Mouse (Mus musculus): ENCODE data around the gene Twist2. TPM values are rescaled to one million over a fixed set of nuclear protein-coding genes. Genes with fewer than 3 reads are reported as not detected.

The Twist2 gene
- polyA plus RNA-seq, 1 experiment from 2014 or later = not detected

- H3K4me2 ChIP-seq (ENCODE audit: low read depth, low read length) = no peak overlapping the region
- H3K4me1 ChIP-seq (ENCODE audit: control insufficient read depth, low read depth, low read length) = no peaks in the 10 kb centered on the region; the same call in 1 of the 2 replicates
- no peaks in the 10 kb centered on the region for H3K27me3 ChIP-seq (ENCODE audit: control insufficient read depth, insufficient read depth, low read depth, low read length)
- no peak overlapping the region for H3K4me3 ChIP-seq (ENCODE audit: low read depth, low read length)
- ATAC-seq (ENCODE audit: low read depth) = no peak
- H3K9me3 ChIP-seq (replicated peaks; ENCODE audit: control insufficient read depth, low read length) = no peaks in the 10 kb centered on the region
- H3K36me3 ChIP-seq (ENCODE audit: control insufficient read depth, insufficient read depth) = no peaks in the 10 kb centered on the region
- no peak overlapping the region for H3K9ac ChIP-seq (ENCODE audit: low read depth, low read length)
- 47% methylated on average over 3 of the region's 4 CpGs for WGBS (ENCODE audit: insufficient replicate concordance)
- H3K27ac ChIP-seq (ENCODE audit: low read length) = no peak overlapping the region
These were observed 24.0 kb downstream of the Twist2 start for GRCm38 (mm10) chr1:91825261-91825660.

GRCm38 (mm10) chr1:91831978-91832377, 30.7 kb downstream of the Twist2 start:
- WGBS (ENCODE audit: insufficient replicate concordance) = 61% methylated on average over 7 of the region's 7 CpGs
- Histone ChIP-seq H3K4me3 (ENCODE audit: low read depth, low read length) (no peak overlapping the region), H3K4me1 (ENCODE audit: control insufficient read depth, low read depth, low read length) (no peaks in the 10 kb centered on the region), H3K9me3 (replicated peaks; ENCODE audit: control insufficient read depth, low read length) (no peaks in the 10 kb centered on the region), H3K4me2 (ENCODE audit: low read depth, low read length) (no peak overlapping the region), H3K27me3 (ENCODE audit: control insufficient read depth, insufficient read depth, low read depth, low read length) (no peaks in the 10 kb centered on the region), H3K36me3 (ENCODE audit: control insufficient read depth, insufficient read depth) (no peaks in the 10 kb centered on the region), H3K9ac (ENCODE audit: low read depth, low read length) (no peak overlapping the region), H3K27ac (ENCODE audit: low read length) (no peak overlapping the region)
- no peak for ATAC-seq (ENCODE audit: low read depth)

GRCm38 (mm10) chr1:91839557-91839956, 38.3 kb downstream of the Twist2 start:
- Histone ChIP-seq H3K4me2 (ENCODE audit: low read depth, low read length) (no peak overlapping the region), H3K9ac (ENCODE audit: low read depth, low read length) (no peak overlapping the region), H3K4me3 (ENCODE audit: low read depth, low read length) (no peak overlapping the region), H3K36me3 (ENCODE audit: control insufficient read depth, insufficient read depth) (no peaks in the 10 kb centered on the region), H3K4me1 (ENCODE audit: control insufficient read depth, low read depth, low read length) (no peaks in the 10 kb centered on the region), H3K27ac (ENCODE audit: low read length) (no peak overlapping the region), H3K9me3 (replicated peaks; ENCODE audit: control insufficient read depth, low read length) (no peaks in the 10 kb centered on the region), H3K27me3 (ENCODE audit: control insufficient read depth, insufficient read depth, low read depth, low read length) (no peaks in the 10 kb centered on the region)
- no peak for ATAC-seq (ENCODE audit: low read depth)
- WGBS (ENCODE audit: insufficient replicate concordance) = 69% methylated on average over 6 of the region's 6 CpGs

- no peak for ATAC-seq (ENCODE audit: low read depth)
- Histone ChIP-seq H3K27me3 (ENCODE audit: control insufficient read depth, insufficient read depth, low read depth, low read length) (no peaks in the 10 kb centered on the region), H3K36me3 (ENCODE audit: control insufficient read depth, insufficient read depth) (no peaks in the 10 kb centered on the region), H3K4me2 (ENCODE audit: low read depth, low read length) (no peak overlapping the region), H3K9ac (ENCODE audit: low read depth, low read length) (no peak overlapping the region), H3K9me3 (replicated peaks; ENCODE audit: control insufficient read depth, low read length) (no peaks in the 10 kb centered on the region), H3K27ac (ENCODE audit: low read length) (no peak overlapping the region), H3K4me3 (ENCODE audit: low read depth, low read length) (no peak overlapping the region), H3K4me1 (ENCODE audit: control insufficient read depth, low read depth, low read length) (no peaks in the 10 kb centered on the region)
- WGBS (ENCODE audit: insufficient replicate concordance) = 49% methylated on average over 6 of the region's 6 CpGs
These were observed 38.7 kb downstream of the Twist2 start for GRCm38 (mm10) chr1:91839979-91840378.

DNA sequence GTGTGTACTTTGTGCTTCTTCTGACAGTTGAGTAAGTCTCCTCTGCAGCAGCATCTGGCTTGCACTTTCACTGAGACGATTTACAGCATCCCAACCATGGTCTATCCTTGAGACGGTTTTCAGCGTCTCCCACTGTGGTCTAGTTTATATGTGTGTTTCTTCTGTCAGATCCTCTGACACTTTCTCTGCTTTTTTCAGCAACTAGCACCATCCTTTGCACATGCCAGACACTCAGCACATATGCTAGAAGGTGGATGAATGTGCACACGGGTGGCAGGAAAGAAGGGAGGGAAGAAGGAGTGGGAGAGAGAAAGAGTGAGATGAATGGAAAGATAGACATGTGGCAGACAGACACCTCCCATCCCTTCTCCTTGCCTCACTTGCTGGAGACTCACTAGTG, 43.0 kb downstream of the Twist2 start:
- Histone ChIP-seq H3K4me1 (ENCODE audit: control insufficient read depth, low read depth, low read length) (no peaks in the 10 kb centered on the region), H3K27me3 (ENCODE audit: control insufficient read depth, insufficient read depth, low read depth, low read length) (no peaks in the 10 kb centered on the region), H3K4me3 (ENCODE audit: low read depth, low read length) (no peak overlapping the region), H3K4me2 (ENCODE audit: low read depth, low read length) (no peak overlapping the region), H3K36me3 (ENCODE audit: control insufficient read depth, insufficient read depth) (no peaks in the 10 kb centered on the region), H3K27ac (ENCODE audit: low read length) (no peak overlapping the region), H3K9me3 (replicated peaks; ENCODE audit: control insufficient read depth, low read length) (no peaks in the 10 kb centered on the region), H3K9ac (ENCODE audit: low read depth, low read length) (no peak overlapping the region)
- 70% methylated on average over 4 of the region's 4 CpGs for WGBS (ENCODE audit: insufficient replicate concordance)
- no peak for ATAC-seq (ENCODE audit: low read depth)

DNA sequence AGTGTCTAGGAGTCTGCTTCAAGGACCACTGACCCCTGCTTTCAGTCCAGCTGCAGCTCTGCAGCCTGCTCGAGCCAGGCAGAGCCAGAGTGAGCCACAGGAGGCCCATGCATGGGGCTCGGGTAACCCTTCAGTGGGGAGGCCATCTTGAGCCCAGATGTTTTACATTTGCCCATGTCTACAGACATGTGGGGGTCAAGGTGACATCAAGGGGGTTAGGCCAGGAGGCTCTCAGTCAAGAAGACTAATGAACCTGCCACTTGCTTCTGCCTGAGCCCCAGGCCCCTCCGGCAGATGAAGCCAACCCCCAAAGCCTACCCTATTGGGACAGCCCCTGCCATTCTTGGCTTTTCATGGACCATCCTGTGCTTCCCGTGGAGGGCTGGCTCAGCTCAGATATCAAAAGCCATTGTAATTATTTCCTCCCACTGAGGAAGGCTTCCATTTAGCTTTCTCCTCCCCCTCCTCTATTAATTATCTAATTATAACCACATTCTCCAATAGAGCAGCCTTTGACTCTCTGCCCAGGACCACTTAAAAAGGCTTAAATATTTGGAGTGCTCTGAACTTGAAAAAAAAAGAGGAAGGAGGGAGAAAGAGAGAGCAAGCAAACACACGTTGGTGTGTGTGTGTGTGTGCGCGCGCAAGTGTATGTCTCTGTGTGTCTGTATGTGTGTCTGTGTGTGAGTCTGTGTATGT, 43.6 kb downstream of the Twist2 start:
- H3K9ac ChIP-seq (ENCODE audit: low read depth, low read length) = no peak overlapping the region
- no peaks in the 10 kb centered on the region for H3K4me1 ChIP-seq (ENCODE audit: control insufficient read depth, low read depth, low read length)
- no peaks in the 10 kb centered on the region for H3K9me3 ChIP-seq (replicated peaks; ENCODE audit: control insufficient read depth, low read length)
- no peaks in the 10 kb centered on the region for H3K27me3 ChIP-seq (ENCODE audit: control insufficient read depth, insufficient read depth, low read depth, low read length)
- ATAC-seq (ENCODE audit: low read depth) = no peak
- H3K4me3 ChIP-seq (ENCODE audit: low read depth, low read length) = no peak overlapping the region
- 48% methylated on average over 8 of the region's 8 CpGs for WGBS (ENCODE audit: insufficient replicate concordance)
- H3K36me3 ChIP-seq (ENCODE audit: control insufficient read depth, insufficient read depth) = no peaks in the 10 kb centered on the region
- H3K27ac ChIP-seq (ENCODE audit: low read length) = no peak overlapping the region
- no peak overlapping the region for H3K4me2 ChIP-seq (ENCODE audit: low read depth, low read length)

DNA sequence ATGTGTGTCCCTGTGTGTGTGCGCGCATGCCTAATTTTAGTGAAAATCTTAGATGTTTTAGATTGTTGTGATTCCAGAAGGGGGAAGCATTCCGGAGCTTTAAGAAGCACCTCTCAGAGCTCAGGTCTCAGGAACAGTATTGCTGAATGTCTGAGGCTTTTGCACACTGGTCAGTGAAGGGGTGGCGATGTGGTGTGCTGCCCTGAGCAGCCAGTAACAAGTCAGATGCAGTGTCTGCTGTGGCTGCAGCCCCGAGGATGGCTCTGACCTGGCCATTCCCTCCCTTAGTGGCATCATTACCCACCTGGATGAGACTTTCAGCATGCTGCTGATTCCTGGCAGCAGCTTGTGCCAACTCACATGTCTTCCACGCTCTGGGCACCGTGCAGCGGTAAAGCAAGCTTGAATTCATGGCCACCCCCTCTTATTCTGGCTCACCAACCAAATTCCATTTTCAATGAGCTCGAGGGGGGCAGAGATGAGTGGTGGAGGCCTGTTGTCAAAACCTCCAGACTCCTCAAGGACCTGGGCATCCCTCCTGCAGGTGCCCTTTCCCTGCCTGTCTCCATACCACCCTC, 44.2 kb downstream of the Twist2 start:
- no peak for ATAC-seq (ENCODE audit: low read depth)
- H3K4me3 ChIP-seq (ENCODE audit: low read depth, low read length) = no peak overlapping the region
- no peaks in the 10 kb centered on the region for H3K36me3 ChIP-seq (ENCODE audit: control insufficient read depth, insufficient read depth)
- H3K27ac ChIP-seq (ENCODE audit: low read length) = no peak overlapping the region
- no peak overlapping the region for H3K9ac ChIP-seq (ENCODE audit: low read depth, low read length)
- H3K4me2 ChIP-seq (ENCODE audit: low read depth, low read length) = no peak overlapping the region
- WGBS (ENCODE audit: insufficient replicate concordance) = 61% methylated on average over 9 of the region's 9 CpGs
- no peaks in the 10 kb centered on the region for H3K9me3 ChIP-seq (replicated peaks; ENCODE audit: control insufficient read depth, low read length)
- no peaks in the 10 kb centered on the region for H3K27me3 ChIP-seq (ENCODE audit: control insufficient read depth, insufficient read depth, low read depth, low read length)
- H3K4me1 ChIP-seq (ENCODE audit: control insufficient read depth, low read depth, low read length) = no peaks in the 10 kb centered on the region

GRCm38 (mm10) chr1:91851300-91851699, 50.0 kb downstream of the Twist2 start:
- H3K27me3 ChIP-seq (ENCODE audit: control insufficient read depth, insufficient read depth, low read depth, low read length) = no peaks in the 10 kb centered on the region
- no peak for ATAC-seq (ENCODE audit: low read depth)
- WGBS (ENCODE audit: insufficient replicate concordance) = 61% methylated on average over 7 of the region's 7 CpGs
- no peak overlapping the region for H3K4me3 ChIP-seq (ENCODE audit: low read depth, low read length)
- no peaks in the 10 kb centered on the region for H3K9me3 ChIP-seq (replicated peaks; ENCODE audit: control insufficient read depth, low read length)
- H3K36me3 ChIP-seq (ENCODE audit: control insufficient read depth, insufficient read depth) = no peaks in the 10 kb centered on the region
- no peaks in the 10 kb centered on the region for H3K4me1 ChIP-seq (ENCODE audit: control insufficient read depth, low read depth, low read length)
- no peak overlapping the region for H3K9ac ChIP-seq (ENCODE audit: low read depth, low read length)
- no peak overlapping the region for H3K27ac ChIP-seq (ENCODE audit: low read length)
- H3K4me2 ChIP-seq (ENCODE audit: low read depth, low read length) = no peak overlapping the region

DNA sequence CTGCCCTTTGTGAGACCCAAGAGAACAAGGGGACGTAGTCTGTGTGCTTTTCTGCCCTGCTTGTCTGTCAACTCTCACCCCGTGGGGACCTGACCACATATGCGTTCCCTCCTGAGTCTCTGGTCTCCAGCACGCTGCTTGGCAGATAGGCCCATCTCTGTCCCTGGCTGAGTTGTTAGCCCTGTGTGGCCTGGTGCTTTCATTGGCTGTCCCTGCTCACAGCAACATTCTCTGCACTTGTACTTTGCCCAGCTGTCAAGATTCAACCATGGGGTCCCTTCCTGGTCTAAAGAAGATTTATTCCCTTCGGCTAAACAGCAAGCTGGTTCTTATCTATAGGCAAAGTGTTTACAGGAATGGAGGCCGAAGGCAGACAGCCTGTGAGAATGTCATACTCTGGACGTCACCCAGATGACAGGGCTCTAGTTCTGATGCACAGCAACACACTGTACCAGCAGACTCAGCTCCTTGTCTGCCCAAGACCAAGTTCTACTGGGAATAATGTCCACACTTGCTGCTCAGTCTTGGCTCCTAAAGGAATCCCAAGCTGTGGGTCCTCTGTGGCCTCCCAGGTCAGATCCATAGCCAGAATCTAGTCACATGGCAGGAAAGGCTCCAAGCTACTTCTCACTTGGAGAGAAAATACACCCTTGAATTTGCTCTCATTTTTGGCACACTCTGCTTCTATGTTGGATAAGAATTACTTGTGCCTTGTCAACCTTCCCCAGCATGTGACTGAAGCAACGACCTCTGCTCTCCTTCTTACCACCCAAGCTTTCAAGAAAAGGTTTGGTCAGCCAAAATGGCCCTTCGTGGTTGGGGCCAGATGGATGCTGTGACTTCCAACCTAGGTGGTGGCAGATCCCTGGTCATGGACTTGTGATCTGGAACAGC, 55.8 kb downstream of the Twist2 start:
- no peaks in the 10 kb centered on the region for H3K27me3 ChIP-seq (ENCODE audit: control insufficient read depth, insufficient read depth, low read depth, low read length)
- WGBS (ENCODE audit: insufficient replicate concordance) = 42% methylated on average over 9 of the region's 9 CpGs
- H3K4me2 ChIP-seq (ENCODE audit: low read depth, low read length) = no peak overlapping the region
- no peak overlapping the region for H3K9ac ChIP-seq (ENCODE audit: low read depth, low read length)
- H3K9me3 ChIP-seq (replicated peaks; ENCODE audit: control insufficient read depth, low read length) = no peaks in the 10 kb centered on the region
- no peaks in the 10 kb centered on the region for H3K4me1 ChIP-seq (ENCODE audit: control insufficient read depth, low read depth, low read length)
- H3K27ac ChIP-seq (ENCODE audit: low read length) = no peak overlapping the region
- ATAC-seq (ENCODE audit: low read depth) = no peak
- H3K36me3 ChIP-seq (ENCODE audit: control insufficient read depth, insufficient read depth) = no peaks in the 10 kb centered on the region
- H3K4me3 ChIP-seq (ENCODE audit: low read depth, low read length) = no peak overlapping the region

Measured in liver, embryonic 16.5 days (tissue).